Mouse (Mus musculus): ENCODE measurements around the gene Qsox1.

Qsox1 gene

DNA sequence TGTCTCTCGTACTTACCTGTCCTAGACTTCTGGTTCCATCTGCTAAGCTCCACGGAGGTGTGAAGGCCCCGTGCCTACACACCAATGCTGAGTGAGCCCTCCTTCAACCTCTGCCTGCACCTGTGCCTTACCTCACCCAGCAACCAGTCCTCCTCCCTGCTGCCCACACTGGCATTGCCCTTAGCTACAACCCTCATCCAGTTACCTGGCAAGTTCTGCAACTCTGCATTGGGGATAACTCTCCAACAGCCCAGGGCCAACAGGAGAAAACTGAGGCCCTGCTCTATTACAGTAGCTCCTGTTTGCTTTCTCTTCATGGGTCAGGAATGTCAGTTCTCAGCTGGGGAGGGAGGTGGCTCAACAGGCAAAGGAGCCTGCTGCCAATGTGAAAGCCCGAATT, 14.7 kb downstream of the Qsox1 start:
- no peak for DNase-seq

DNA sequence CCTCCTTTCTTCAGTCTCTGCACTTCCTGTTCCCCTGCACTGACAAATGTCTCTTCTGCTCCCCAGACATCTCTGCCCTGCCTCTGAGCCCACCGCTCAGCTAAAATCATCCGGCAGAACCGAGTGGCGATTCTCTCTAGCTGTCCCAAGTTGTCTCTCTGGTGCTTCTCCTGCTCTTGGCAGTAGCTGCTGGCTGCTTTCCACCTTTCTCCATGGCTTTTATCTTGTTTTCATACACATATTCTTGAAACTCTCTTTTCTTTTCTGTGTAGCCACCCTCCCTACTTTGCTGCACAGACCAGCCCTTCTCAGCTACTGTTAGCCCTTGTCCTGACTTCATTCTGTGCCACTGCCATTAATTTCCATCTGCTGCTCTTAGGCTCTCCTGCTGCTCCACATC, 15.3 kb downstream of the Qsox1 start:
- peak; percentile 38 for DNase-seq

DNA sequence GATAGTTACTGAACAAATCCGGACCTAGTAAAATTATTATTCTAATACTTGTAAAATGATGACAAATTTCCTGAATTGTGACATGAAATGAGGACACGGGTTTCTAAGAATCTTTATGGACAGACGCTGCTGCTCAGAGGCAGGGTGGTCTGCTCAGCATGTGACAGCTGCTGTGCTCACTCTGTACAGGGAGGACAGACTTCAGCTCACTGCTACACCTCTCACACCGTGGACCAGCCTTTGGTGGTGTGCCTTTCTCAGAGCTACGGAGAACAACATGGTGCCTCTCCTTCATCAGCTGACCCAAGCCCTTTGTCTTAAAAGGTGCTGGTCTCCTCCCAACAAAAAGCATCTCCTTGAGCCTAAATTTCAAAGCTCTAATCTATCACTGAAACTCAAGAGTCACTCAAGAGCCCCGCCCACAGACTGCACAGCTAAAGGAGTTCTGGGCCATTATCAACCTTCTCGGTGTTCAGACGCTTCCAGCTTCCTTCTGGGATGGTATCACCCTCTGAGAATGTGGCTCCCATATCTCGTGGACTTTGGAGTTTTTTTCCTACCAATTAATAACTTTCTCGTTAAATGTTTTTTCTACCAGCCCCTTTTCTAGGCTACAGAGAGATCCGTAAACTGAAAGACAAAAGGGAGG, 15.8 kb downstream of the Qsox1 start:
- no peak for DNase-seq

- no peak for DNase-seq
These were observed 16.9 kb downstream of the Qsox1 start for GRCm38 (mm10) chr1:155795791-155796233.

DNA sequence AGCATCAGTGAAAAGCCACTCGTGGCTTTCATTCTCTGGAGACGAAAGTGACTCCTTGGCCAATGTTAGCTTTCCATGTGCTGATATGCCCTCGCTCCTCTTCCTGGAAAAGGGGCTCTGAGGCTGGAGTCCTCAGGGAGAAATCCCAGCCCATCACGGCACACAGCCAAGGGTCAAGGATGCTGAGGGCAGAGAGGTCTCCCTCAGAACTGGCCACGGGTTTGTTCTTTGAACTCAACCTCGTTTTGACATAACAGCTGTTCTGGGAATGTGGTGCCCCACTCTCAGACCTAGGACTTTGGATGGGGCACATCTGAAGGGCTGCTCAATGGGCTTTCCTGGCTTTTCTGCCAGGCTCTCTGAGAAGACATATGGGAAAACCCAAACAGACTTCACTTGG, 17.8 kb downstream of the Qsox1 start:
- DNase-seq, result no peak

DNA sequence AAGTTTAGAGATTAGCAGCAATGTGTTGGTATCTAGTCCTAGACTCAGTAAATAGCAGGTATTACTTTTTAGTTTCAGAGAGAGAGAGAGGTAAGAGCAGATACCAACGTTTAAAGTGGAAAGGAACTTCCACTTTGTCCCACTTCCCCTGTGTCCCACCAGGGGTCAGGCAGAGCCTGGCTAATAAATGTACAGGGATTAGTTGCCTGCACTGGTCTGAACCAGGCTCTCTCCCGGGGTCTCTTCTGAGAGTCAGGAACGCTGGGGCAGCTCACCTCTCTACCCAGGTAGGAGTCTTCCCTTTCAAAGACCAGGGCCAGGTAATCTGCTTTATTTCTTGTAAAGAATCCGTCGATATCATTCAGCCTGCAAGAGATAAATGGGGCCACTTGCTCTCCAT, 20.8 kb downstream of the Qsox1 start:
- peak; percentile 1 for DNase-seq

DNA sequence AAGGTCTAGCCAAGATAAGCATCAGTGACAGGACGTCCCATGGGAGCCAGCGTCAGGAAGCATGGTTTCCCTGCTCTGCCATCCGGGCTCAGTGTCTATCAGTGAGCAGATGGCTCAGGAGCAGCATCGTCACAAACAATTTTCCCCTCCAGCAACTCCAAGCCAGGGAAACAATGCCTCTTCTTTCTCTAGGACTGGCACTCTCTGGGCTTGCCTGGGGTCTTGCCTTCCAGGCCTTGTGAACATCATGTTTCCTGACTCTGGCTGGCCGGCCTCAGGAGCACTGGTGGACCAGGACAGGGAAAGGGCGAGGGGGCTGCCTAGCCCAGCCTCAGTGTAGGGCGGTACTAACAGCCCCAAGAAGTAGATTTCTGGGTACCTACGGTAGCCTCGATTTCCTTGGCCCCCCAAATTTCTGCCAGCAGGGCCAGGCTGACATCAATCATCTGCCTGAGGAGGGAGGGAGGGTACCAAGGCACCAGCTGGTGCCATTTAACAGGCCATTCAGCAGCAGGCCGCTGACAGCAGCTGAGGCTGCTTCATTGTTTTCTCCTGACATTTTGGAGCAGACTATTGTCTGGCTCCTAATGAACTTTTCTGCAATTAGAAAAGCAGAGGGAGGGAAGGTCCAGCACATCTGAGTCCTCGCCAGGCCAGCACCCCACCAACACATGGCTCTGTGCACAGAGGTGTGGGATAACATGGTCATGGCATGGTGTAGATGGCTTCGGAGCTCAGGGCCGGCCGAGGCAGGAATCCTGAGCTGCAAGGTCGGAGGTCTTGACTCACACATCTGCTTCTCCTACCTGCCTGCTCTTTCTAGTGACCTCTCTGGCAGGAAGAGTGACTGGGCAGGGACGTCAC, 22.3 kb downstream of the Qsox1 start:
- peak; percentile 73 for DNase-seq

DNA sequence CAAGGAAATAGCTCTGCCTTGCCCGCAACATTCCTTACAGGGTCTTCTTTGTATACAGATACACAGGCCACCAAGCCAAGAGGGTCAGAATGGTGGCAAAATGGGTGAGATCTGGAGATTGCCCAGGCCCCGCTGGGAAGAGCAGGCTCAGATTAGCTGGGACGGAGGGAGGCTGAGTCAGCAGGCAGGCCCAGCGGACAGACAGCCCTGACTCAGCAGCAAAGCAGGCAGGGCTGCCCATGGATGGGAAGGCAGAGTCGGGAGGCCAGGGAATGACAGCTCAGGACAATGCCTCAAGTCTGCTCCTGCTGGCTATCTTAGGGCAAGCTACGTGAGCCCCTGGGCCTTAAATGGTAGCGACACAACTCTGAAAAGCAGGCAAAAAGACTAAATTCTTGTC, 26.8 kb downstream of the Qsox1 start:
- DNase-seq, result no peak

DNA sequence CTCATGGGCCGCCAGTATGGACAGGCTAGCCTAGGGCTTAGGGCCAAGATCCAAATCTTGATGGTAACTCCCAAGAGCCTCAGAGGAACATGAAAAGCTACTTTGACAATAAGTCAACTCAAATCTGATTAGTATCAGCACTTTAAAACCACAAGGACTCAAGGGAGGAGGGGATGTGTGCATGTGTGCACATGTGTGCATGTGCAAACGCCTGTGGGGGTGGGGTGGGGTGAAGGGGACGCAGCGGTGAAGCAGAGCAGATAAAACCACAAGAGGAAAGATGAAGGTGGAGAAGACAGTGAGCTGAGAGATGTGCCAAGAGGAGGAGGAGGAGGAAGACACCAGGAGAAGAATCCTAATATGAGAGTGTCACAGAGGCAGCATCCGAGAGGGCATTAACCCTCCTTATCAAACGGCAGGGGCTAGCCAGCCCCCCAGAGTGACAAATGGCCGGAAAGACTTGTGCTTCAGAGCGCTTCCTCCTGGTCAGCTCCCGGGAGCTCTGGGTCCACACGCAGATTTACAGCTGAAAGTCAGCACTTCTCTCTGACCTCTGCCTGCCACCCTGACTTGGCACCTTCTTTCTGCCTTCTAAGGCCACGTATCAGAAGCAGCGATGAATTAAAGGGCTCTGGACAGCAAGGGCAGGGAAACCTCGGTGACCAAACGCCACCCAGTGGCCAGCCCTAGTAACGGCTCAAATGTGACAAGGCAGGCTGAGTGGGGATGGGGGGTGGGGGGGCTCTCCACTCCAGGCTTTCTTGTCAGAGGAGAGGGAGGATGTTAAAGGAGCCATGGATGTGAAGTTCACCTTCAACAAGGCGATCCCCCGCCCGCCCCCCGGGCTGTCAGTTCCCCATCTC, 28.1 kb downstream of the Qsox1 start:
- DNase-seq, result peak; percentile 55

GRCm38 (mm10) chr1:155782382-155782781, 30.3 kb downstream of the Qsox1 start:
- DNase-seq, result no peak

DNA sequence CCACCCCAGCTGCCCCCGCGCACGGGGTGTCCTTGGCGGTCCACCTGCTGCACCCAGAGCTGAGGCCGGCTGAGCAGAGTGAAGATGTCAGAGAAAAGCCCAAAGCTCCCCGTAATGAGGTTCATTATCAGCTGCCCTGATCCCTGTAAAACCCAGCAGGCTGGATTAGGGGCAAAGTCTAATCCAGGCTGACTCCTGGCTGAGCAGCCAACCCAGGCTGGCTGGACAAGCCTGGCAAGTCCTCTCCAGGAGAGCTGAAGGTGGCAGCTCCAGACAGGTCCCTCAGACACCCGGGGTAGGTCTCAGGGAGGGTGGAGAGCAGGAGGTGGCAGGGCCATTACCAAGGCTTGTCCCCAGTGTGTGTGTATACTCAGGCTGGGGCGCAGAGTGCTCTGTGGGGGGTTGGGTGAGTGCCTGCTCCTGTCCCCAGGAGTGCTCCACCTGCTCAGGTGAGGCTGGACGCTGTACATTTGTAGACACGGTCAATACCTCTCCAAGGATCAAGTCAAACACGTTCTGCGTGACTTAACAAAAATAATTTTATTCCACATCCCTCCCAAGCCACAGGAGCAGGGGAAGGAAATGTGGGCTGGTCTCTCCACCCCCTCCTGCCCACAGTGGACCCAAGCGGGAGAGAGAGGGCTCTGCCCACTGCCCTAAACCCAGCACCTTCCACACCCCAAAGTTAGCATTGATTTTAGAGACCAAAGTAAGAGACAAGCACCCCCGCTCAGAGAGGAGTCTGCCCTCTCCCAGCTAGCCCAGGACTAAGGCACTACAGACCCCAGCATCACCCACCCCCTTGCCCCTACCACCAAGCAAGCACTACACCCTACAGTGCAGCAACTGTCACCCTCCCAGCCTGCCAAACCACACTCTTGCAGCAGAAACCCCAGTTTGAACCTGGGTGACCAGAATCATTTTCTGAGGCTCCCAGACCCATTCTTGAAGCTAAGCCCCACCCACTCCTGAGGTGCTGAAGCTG, 34.8 kb downstream of the Qsox1 start:
- DNase-seq, result no peak

DNA sequence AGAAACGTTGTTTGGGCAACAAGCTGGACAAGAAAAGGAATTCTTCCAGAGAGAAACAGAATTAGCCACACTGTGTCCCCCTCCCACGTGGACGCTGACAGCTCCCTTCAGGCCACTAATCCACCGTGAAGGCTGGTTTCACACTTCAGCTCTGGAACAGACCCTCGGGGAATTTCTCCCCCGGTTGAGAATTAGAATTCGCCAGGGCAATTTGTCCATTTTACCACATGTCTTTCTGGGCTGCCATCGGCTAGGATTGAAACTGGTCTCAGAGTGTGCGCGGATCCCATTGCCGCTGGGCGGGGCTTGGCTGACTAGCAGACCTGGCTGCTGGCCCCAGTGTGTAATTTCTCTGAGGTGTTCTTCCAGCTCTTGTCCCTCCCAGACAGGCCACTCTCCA, 53.5 kb downstream of the Qsox1 start:
- DNase-seq, result no peak

DNA sequence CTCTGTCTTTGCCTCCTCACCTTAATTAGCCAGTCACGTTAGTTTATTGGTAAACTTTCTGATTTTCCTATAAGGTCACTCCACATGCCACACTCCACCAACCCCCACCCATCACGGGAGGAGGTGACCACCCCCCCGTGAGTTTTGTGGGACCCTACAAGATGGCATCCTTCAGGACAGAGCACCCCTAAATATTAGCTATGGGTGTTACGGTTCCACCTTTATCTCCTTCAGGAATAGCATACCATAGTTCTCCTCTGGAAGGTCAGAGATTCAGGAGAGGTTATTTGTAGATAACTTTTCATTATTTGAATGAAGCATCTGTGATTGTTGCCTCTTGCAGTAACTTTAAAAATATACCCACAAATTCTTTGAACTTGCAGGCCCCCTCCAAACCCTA, 54.0 kb downstream of the Qsox1 start:
- DNase-seq, result no peak

- DNase-seq, result no peak
These were observed 55.1 kb downstream of the Qsox1 start for GRCm38 (mm10) chr1:155757621-155758020.

GRCm38 (mm10) chr1:155753411-155753810, 59.3 kb downstream of the Qsox1 start:
- no peak for DNase-seq

- DNase-seq, result no peak
These were observed 61.0 kb downstream of the Qsox1 start, which contains the start of gene Lhx4 for GRCm38 (mm10) chr1:155751484-155752255. Lhx4 (minus strand) TSS chr1:155751684.

GRCm38 (mm10) chr1:155750517-155751178, 62.0 kb downstream of the Qsox1 start:
- no peak for DNase-seq

DNA sequence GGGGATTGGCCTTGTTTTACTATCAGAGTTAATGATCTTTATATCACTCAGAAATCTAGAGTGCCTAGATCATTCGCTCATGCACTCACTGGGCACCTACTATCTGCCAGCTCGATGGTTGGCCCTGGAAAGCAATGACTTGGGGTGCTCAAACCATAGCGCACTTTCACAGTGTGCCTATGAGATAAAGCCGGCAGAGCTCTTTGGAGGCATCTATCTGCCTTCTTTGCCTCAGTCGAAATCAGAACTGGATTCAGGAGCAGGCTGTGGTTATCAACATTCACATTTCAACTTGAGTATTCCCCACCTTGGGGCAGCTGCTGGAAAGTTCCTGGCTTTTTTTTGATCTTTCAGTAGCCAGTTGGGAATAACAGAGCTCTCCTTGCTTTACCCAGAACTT, 64.8 kb downstream of the Qsox1 start:
- DNase-seq, result no peak

GRCm38 (mm10) chr1:155747011-155747410, 65.7 kb downstream of the Qsox1 start:
- no peak for DNase-seq

Measured in cerebellum, adult 9-10 months (tissue).